Mouse (Mus musculus): ENCODE results near the gene Lkaaear1.
A peak's percentile ranks its signal among the peaks of the same experiment; 100 is the strongest.

The Lkaaear1 gene

GRCm38 (mm10) chr2:181698241-181698640, at the start of gene Lkaaear1:
Lkaaear1 (minus strand) TSS chr2:181698442.
- no peak for DNase-seq

- no peak for DNase-seq
Measured at GRCm38 (mm10) chr2:181730051-181730450, 31.8 kb upstream of the Lkaaear1 start.

- no peak for DNase-seq
Measured at GRCm38 (mm10) chr2:181727659-181728262, 29.5 kb upstream of the Lkaaear1 start.

- DNase-seq, result peak; percentile 6
Measured at GRCm38 (mm10) chr2:181722213-181722612, 24.0 kb upstream of the Lkaaear1 start.

DNA sequence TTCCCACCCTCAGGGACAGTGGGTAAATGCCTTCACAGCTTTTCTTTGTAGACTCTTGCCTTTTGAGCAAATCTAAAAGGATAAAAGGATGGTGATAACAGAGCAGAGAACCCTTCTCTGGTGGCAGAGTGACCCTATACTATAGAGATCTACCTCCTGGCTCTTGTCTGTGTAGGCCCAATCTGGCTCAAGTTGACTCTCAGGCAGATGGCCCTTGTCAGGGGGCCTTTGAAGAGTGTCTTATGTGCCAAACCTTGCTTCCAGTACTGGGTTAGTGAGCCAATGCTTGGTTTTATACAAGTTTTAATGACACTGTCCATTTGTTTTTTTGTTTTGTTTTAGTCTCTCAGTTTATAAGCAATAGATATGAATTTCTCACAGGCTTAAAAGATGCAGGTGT, 23.0 kb upstream of the Lkaaear1 start:
- no peak for DNase-seq

DNA sequence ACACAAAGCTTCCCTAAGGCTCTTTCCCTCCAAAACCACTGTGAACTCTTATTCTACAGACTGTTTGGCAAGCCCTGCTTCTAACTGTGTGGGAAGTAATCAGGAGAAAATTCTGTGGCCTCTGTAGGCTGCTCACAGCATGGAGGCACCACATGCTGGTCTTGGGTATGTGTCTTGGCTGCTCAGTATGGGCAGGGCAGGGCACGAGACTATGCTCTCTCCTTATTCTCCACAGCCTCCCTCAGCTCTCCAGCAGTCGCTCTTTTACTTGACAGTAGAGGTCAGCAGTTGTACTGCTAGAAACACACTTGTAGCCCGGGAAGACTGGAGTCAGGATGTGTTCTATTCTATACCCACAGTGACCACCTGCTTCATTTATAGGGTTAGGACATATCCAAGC, 21.8 kb upstream of the Lkaaear1 start:
- no peak for DNase-seq

GRCm38 (mm10) chr2:181716991-181717390, 18.7 kb upstream of the Lkaaear1 start:
- no peak for DNase-seq

GRCm38 (mm10) chr2:181715382-181715781, 17.1 kb upstream of the Lkaaear1 start:
- no peak for DNase-seq

GRCm38 (mm10) chr2:181714903-181715326, 16.7 kb upstream of the Lkaaear1 start, which contains the start of gene Oprl1:
Oprl1 (plus strand) TSS chr2:181715016.
- DNase-seq, result no peak

DNA sequence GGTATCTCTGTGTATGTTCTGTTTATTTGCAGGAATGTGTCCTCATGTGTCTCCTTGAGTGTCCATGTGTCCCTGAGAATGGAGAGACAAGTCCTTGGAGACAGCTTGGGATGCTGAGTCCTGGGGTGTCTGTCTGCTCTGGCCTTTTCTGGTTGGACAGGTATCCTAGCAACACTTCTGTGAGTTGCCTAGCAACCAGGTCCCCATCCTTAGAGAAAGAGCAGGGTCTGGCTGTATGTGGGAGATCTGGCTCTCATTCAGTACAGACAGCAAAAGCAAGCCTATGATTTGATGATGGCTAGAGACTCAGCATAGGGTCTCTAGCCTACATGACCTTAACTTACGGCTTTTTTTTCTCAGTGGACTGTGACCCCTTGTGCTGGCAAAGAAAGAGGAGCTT, 15.5 kb upstream of the Lkaaear1 start:
- no peak for DNase-seq

GRCm38 (mm10) chr2:181706668-181707067, 8.4 kb upstream of the Lkaaear1 start:
- DNase-seq, result peak; percentile 28

GRCm38 (mm10) chr2:181696801-181697420, 1.3 kb downstream of the Lkaaear1 start:
- DNase-seq, result no peak

DNA sequence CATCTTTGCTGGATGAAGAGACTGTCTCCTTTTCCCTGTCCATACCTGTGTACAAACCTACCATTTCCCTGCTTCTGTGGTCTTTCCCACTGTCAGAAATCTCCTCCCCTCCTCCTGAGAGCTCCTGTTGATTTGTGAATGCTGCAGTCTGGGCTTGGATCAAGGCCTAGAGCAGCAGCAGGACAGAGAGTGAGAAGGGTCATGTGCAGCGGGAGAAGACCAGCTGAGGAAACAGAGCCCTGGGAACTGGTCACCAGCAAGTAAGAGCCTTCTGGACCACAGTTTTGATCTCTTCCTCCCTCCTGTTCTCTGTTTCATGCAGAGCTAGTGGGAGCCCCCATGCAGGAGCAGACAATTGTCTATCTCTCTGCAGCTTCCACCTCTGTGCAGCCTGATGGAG, 2.5 kb downstream of the Lkaaear1 start:
- no peak for DNase-seq

GRCm38 (mm10) chr2:181694581-181694980, 3.7 kb downstream of the Lkaaear1 start:
- no peak for DNase-seq

DNA sequence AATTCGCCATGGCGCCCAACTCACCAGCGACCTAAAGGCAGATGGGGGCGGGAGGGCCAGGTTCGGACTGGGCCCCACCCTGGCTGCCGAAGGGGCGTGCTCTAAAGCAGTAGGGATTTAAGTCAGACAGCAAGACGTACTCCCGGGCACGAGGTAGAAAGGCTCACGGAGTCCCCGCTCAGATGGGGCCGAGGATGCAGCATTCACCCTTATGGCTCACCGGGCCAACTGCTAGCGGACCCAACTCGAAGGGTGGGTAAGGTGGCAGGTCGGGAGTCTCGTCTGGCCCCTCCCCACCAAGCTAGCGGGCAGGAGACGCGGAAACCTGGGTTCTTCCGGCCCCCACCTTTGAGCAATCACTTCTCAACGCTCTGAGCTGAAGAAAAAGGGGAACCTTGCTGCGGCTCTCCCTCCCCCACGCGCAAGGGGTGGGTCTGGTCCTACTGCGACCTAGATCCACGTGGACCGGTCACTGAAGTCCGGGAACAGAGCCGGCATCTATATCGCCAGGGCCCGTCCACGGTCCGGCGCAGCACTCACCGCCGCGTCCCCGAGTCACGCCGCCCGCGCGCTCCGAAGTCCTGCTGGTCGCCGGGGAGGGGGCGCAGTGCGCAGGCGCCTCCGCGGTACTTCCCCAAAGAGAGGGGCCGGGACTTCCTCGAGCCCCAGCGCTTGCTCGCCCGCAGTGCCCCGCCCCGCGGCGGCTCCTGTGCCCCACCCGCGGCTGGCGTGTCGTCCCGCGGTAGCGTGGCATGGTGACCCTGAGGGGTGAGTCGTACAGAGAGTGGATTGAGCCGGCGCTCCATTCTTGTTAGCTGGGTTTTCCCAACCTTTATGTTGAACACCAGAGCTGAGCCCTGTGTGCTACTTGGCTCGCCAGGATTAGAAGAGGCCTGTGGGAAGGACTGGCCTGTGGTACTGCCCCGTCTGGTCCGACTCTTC, 4.6 kb downstream of the Lkaaear1 start, which contains the start of gene Rgs19:
Rgs19 (minus strand) TSS at position 639 of the 942 bp plus-strand sequence.
- DNase-seq, result peak; percentile 86

DNA sequence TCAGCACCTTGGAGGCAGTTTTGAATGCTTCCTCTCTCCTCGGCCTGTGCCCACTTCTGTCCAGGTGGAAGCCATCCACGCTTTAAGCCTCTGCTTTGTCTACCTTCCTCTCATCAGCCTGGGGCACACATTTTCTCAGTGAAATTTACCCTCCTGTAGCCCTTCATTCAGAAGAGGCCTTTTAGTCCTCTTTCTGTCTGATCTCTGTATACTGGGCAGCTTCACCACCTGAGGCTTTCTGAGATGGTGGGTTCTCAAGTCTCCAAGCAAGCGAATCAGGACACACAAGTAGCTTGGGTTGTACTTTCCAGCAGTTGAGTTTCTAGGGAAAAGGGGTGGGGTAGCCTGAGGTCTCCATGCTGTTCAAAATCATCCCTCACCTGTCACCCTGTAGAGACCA, 5.9 kb downstream of the Lkaaear1 start:
- DNase-seq, result no peak

- DNase-seq, result no peak
Measured at GRCm38 (mm10) chr2:181691571-181691970, 6.7 kb downstream of the Lkaaear1 start.

- DNase-seq, result no peak
Measured at GRCm38 (mm10) chr2:181691083-181691482, 7.2 kb downstream of the Lkaaear1 start.

- no peak for DNase-seq
Measured at GRCm38 (mm10) chr2:181689466-181690160, 8.6 kb downstream of the Lkaaear1 start.

- DNase-seq, result no peak
Measured at GRCm38 (mm10) chr2:181687586-181687985, 10.7 kb downstream of the Lkaaear1 start.

GRCm38 (mm10) chr2:181685686-181686085, 12.6 kb downstream of the Lkaaear1 start:
- DNase-seq, result no peak

- no peak for DNase-seq
Measured at GRCm38 (mm10) chr2:181684713-181685112, 13.5 kb downstream of the Lkaaear1 start.

GRCm38 (mm10) chr2:181683381-181683780, 14.9 kb downstream of the Lkaaear1 start:
- no peak for DNase-seq

All from lung, postnatal 10 days (tissue).